Mouse (Mus musculus) cortical plate, adult 2 months (tissue): ENCODE data around the gene Tex2.

Source experiments
- CTCF ChIP-seq: fragments of 200-500 bp; IDR thresholded peaks from 2 replicates; pipeline ENCODE4 v1.5.1; 2011; ENCODE audit warnings: mild to moderate bottlenecking, control low read depth, low read length; ENCODE audit not compliant: insufficient read depth; ENCODE audit errors: extremely low read depth
- POLR2A ChIP-seq: fragments of 200-500 bp; IDR thresholded peaks from 2 replicates; pipeline ENCODE4 v1.6.1; 2011; ENCODE audit warnings: mild to moderate bottlenecking, low read length, control low read depth; ENCODE audit not compliant: insufficient read depth; ENCODE audit errors: extremely low read depth

- TF ChIP-seq CTCF, result no peak
- no peak for TF ChIP-seq POLR2A
These were observed 94.8 kb downstream of the Tex2 start for GRCm38 (mm10) chr11:106518391-106518790.
